Mouse (Mus musculus) heart, embryonic 16.5 days (tissue): ENCODE results near the gene Zfand3. TPM values are rescaled to one million over a fixed set of nuclear protein-coding genes. Genes with fewer than 3 reads are reported as not detected.

Experiments
- ATAC-seq: fragments of 200-750 bp; cut with Nextera tagmentation; replicated peaks from 2 replicates; pipeline ENCODE4 v1.8.0; 2017; ENCODE audit warnings: moderate number of reproducible peaks; ENCODE audit not compliant: insufficient read depth, low FRiP score; ENCODE audit errors: extremely low read depth
- H3K27ac ChIP-seq: fragments of 300-500 bp; sonication (generic); 2 replicates; pipeline ENCODE4 v1.5.1; 2014; ENCODE audit warnings: mild to moderate bottlenecking, low read length, control low read depth, moderate library complexity
- H3K27me3 ChIP-seq: fragments of 300-500 bp; sonication (generic); 2 replicates; pipeline ENCODE4 v1.6.1; 2014; ENCODE audit warnings: low read length, mixed read lengths; ENCODE audit not compliant: control insufficient read depth, insufficient read depth
- H3K36me3 ChIP-seq: fragments of 300-500 bp; sonication (generic); 2 replicates; pipeline ENCODE4 v1.6.1; 2014; ENCODE audit not compliant: control insufficient read depth, insufficient read depth
- H3K4me1 ChIP-seq: fragments of 300-500 bp; sonication (generic); 2 replicates; pipeline ENCODE4 v1.6.1; 2014; ENCODE audit warnings: low read length, mixed read lengths; ENCODE audit not compliant: control insufficient read depth, insufficient read depth
- H3K4me2 ChIP-seq: fragments of 300-500 bp; sonication (generic); 2 replicates; pipeline ENCODE4 v1.6.1; 2014; ENCODE audit warnings: low read depth, mild to moderate bottlenecking, control low read depth, low read length
- H3K4me3 ChIP-seq: fragments of 300-500 bp; sonication (generic); 2 replicates; pipeline ENCODE4 v1.5.1; 2014; ENCODE audit warnings: mild to moderate bottlenecking, control low read depth, low read length
- H3K9ac ChIP-seq: fragments of 300-500 bp; sonication (generic); 2 replicates; pipeline ENCODE4 v1.6.1; 2014; ENCODE audit warnings: low read length, control low read depth
- H3K9me3 ChIP-seq: fragments of 300-500 bp; sonication (generic); replicated peaks from 2 replicates; pipeline ENCODE4 v1.6.1; 2016; ENCODE audit warnings: low read length; ENCODE audit not compliant: control insufficient read depth
- WGBS: fragments of 180-500 bp; shearing (Covaris S2); extraction: QIAGEN DNeasy Blood & Tissue Kit; methylation state at CpG from one replicate; pipeline ENCODE4 v1.1.7; 2014; 5-methylcytosine and 5-hydroxymethylcytosine counted together
- polyA plus RNA-seq: library from polyadenylated mRNA; unstranded; fragments of >200 nt; fragmentation: Nextera tagmentation; extraction: Ambion mirVana; gene quantifications from 2 replicates; pipeline ENCODE4 v1.2.1, GENCODE M21; 2015

Gene Zfand3
- polyA plus RNA-seq, 1 experiment from 2014 or later = 55.8 TPM

- H3K4me2 ChIP-seq = no peak overlapping the region
- H3K36me3 ChIP-seq = peaks cover 10% of the 10 kb centered on the region
- no peaks in the 10 kb centered on the region for H3K27me3 ChIP-seq
- H3K4me3 ChIP-seq = no peak overlapping the region
- no peaks in the 10 kb centered on the region for H3K9me3 ChIP-seq
- 61% methylated on average over 12 of the region's 12 CpGs for WGBS
- H3K4me1 ChIP-seq = peaks cover 28% of the 10 kb centered on the region
- H3K9ac ChIP-seq = 0 out of 2 replicates have a peak overlapping the region, but pooled peaks have one; percentile 5
- peak overlapping the region; percentile 37; the same call in 1 of the 2 replicates for H3K27ac ChIP-seq
- ATAC-seq = no peak
Observed at GRCm38 (mm10) chr17:30212647-30213046, 208.1 kb downstream of the Zfand3 start.

GRCm38 (mm10) chr17:30213371-30213770, 208.8 kb downstream of the Zfand3 start:
- Histone ChIP-seq H3K4me1 (peaks cover 24% of the 10 kb centered on the region), H3K27me3 (no peaks in the 10 kb centered on the region), H3K9ac (no peak overlapping the region), H3K9me3 (no peaks in the 10 kb centered on the region), H3K27ac (no peak overlapping the region), H3K4me2 (no peak overlapping the region), H3K4me3 (no peak overlapping the region), H3K36me3 (peaks cover 10% of the 10 kb centered on the region)
- WGBS = 62% methylated on average over 5 of the region's 5 CpGs
- no peak for ATAC-seq

- Histone ChIP-seq H3K4me1 (peaks cover 24% of the 10 kb centered on the region), H3K27ac (no peak overlapping the region), H3K4me3 (no peak overlapping the region), H3K27me3 (no peaks in the 10 kb centered on the region), H3K36me3 (peaks cover 5% of the 10 kb centered on the region), H3K9me3 (no peaks in the 10 kb centered on the region), H3K9ac (no peak overlapping the region), H3K4me2 (no peak overlapping the region)
- WGBS = 56% methylated on average over 6 of the region's 6 CpGs
- no peak for ATAC-seq
Observed at GRCm38 (mm10) chr17:30214393-30214792, 209.9 kb downstream of the Zfand3 start.

GRCm38 (mm10) chr17:30215741-30216140, 211.2 kb downstream of the Zfand3 start:
- peaks cover 24% of the 10 kb centered on the region for H3K4me1 ChIP-seq
- no peak overlapping the region for H3K9ac ChIP-seq
- no peak overlapping the region for H3K4me2 ChIP-seq
- H3K27ac ChIP-seq = peak overlapping the region; percentile 69
- H3K9me3 ChIP-seq = no peaks in the 10 kb centered on the region
- 32% methylated on average over 4 of the region's 4 CpGs for WGBS
- H3K27me3 ChIP-seq = no peaks in the 10 kb centered on the region
- H3K36me3 ChIP-seq = no peaks in the 10 kb centered on the region; the same call in 1 of the 2 replicates
- ATAC-seq = peak; percentile 34
- H3K4me3 ChIP-seq = no peak overlapping the region

- Histone ChIP-seq H3K27ac (no peak overlapping the region), H3K4me3 (no peak overlapping the region), H3K9me3 (no peaks in the 10 kb centered on the region), H3K4me2 (no peak overlapping the region), H3K36me3 (no peaks in the 10 kb centered on the region), H3K9ac (no peak overlapping the region), H3K27me3 (no peaks in the 10 kb centered on the region), H3K4me1 (peaks cover 9% of the 10 kb centered on the region)
- no peak for ATAC-seq
- 81% methylated on average over 14 of the region's 14 CpGs for WGBS
Observed at GRCm38 (mm10) chr17:30221677-30222076, 217.1 kb downstream of the Zfand3 start.

- no peaks in the 10 kb centered on the region for H3K9me3 ChIP-seq
- no peak overlapping the region for H3K4me2 ChIP-seq
- 75% methylated on average over 11 of the region's 11 CpGs for WGBS
- no peak overlapping the region for H3K27ac ChIP-seq
- H3K4me3 ChIP-seq = no peak overlapping the region
- H3K27me3 ChIP-seq = no peaks in the 10 kb centered on the region
- ATAC-seq = no peak
- H3K9ac ChIP-seq = no peak overlapping the region
- peaks cover 7% of the 10 kb centered on the region for H3K4me1 ChIP-seq
- no peaks in the 10 kb centered on the region for H3K36me3 ChIP-seq
Observed at GRCm38 (mm10) chr17:30222361-30222760, 217.8 kb downstream of the Zfand3 start.

- WGBS = 86% methylated on average over 12 of the region's 12 CpGs
- ATAC-seq = no peak
- Histone ChIP-seq H3K4me2 (no peak overlapping the region), H3K4me3 (no peak overlapping the region), H3K9me3 (no peaks in the 10 kb centered on the region), H3K27ac (no peak overlapping the region), H3K27me3 (no peaks in the 10 kb centered on the region), H3K9ac (no peak overlapping the region), H3K36me3 (no peaks in the 10 kb centered on the region), H3K4me1 (peaks cover 7% of the 10 kb centered on the region)
Observed at GRCm38 (mm10) chr17:30222837-30223236, 218.3 kb downstream of the Zfand3 start.

- no peaks in the 10 kb centered on the region for H3K9me3 ChIP-seq
- H3K4me3 ChIP-seq = no peak overlapping the region
- no peaks in the 10 kb centered on the region for H3K36me3 ChIP-seq
- no peak overlapping the region for H3K9ac ChIP-seq
- no peak overlapping the region for H3K27ac ChIP-seq
- no peak; the same call in 1 of the 2 replicates for ATAC-seq
- H3K4me1 ChIP-seq = peaks cover 11% of the 10 kb centered on the region
- 59% methylated on average over 5 of the region's 5 CpGs for WGBS
- no peaks in the 10 kb centered on the region for H3K27me3 ChIP-seq
- H3K4me2 ChIP-seq = no peak overlapping the region
Observed at GRCm38 (mm10) chr17:30225030-30225740, 220.7 kb downstream of the Zfand3 start.

GRCm38 (mm10) chr17:30228439-30229215, 224.1 kb downstream of the Zfand3 start:
- Histone ChIP-seq H3K27me3 (no peaks in the 10 kb centered on the region), H3K4me3 (no peak overlapping the region), H3K36me3 (no peaks in the 10 kb centered on the region), H3K9me3 (no peaks in the 10 kb centered on the region), H3K9ac (no peak overlapping the region), H3K4me1 (peaks cover 11% of the 10 kb centered on the region), H3K27ac (no peak overlapping the region), H3K4me2 (no peak overlapping the region)
- ATAC-seq = no peak
- 81% methylated on average over 10 of the region's 10 CpGs for WGBS
